Comparison of ENCODE assay signal across 34 mouse cellular contexts in genomic region chr7:81867231-81867930, GRCm38 (mm10). TPM values are rescaled to one million over a fixed set of nuclear protein-coding genes. Genes with fewer than 3 reads are reported as not detected.
A peak's percentile ranks its signal among the peaks of the same experiment; 100 is the strongest.
DNase-seq lines count a peak whose midpoint lies in the region; TF ChIP-seq lines count a peak whose summit lies in the region.
"Had no signal": no experiment of that assay in that cellular context is flagged by ENCODE, and none has a peak within 500 bp of the region (broad histone marks: within the 10 kb centered on the region; RNA-seq: fewer than 3 reads in every experiment).

No protein-coding gene starts in this region.

- no peak for TF ChIP-seq CTCF in ES-Bruce4 (IDR thresholded peaks at IDR 0.05; ENCODE audit: low read depth, low read length)
- TF ChIP-seq CTCF in small intestine, adult 2 months (IDR thresholded peaks at IDR 0.05; ENCODE audit: extremely low read depth, insufficient read length, insufficient replicate concordance, low read depth, low read length): no peak

- H3K27ac ChIP-seq in ES-Bruce4 (ENCODE audit: insufficient read depth, low read length): peak overlapping the region; percentile 32
- peak overlapping the region; percentile 22; the same call in 1 of the 2 replicates for H3K27ac ChIP-seq in small intestine, adult 2 months (ENCODE audit: insufficient read depth, low read depth, low read length)
- H3K27ac ChIP-seq: embryonic facial prominence, embryonic 13.5 days; forebrain, embryonic 10.5 days; heart, embryonic 13.5 days; hindbrain, embryonic 15.5 days; limb, embryonic 12.5 days; midbrain, embryonic 13.5 days had no signal

- H3K4me3 ChIP-seq in ES-Bruce4 (ENCODE audit: low read depth, low read length): no peak overlapping the region
- H3K4me3 ChIP-seq in small intestine, adult 2 months (ENCODE audit: low read depth, low read length): no peak overlapping the region
- H3K4me3 ChIP-seq: embryonic facial prominence, embryonic 13.5 days; forebrain, embryonic 10.5 days; heart, embryonic 13.5 days; hindbrain, embryonic 15.5 days; limb, embryonic 12.5 days; midbrain, embryonic 13.5 days had no signal

- peak; percentile 86 for DNase-seq in heart, adult 11 months
- DNase-seq in heart, adult 8-10 months (ENCODE audit: low spot score): no peak
- DNase-seq in ZHBTc4 (ENCODE audit: low read depth, low spot score): peak; percentile 75
- DNase-seq in frontal cortex, postnatal 25 days (ENCODE audit: low spot score in 2 of 2): no peak
- DNase-seq in thymus, postnatal 36 days: no peak

- no peak for TF ChIP-seq POLR2A in ES-Bruce4 (IDR thresholded peaks at IDR 0.05; ENCODE audit: insufficient read depth, low read length)
- no peak for TF ChIP-seq POLR2A in small intestine, adult 2 months (IDR thresholded peaks at IDR 0.05; ENCODE audit: low read depth, low read length)

- 80% methylated on average over 9 of the region's 9 CpGs for WGBS in small intestine, adult 2 months

- H3K36me3 ChIP-seq in ES-Bruce4 (ENCODE audit: control insufficient read depth, insufficient read depth, low read length, poor library complexity, severe bottlenecking): no peaks in the 10 kb centered on the region
- no peaks in the 10 kb centered on the region for H3K36me3 ChIP-seq in small intestine, adult 2 months (ENCODE audit: control insufficient read depth, insufficient read depth, low read length)
- H3K36me3 ChIP-seq: embryonic facial prominence, embryonic 13.5 days; forebrain, embryonic 10.5 days; G1E; hindbrain, embryonic 15.5 days; limb, embryonic 12.5 days; midbrain, embryonic 13.5 days had no signal

- TF ChIP-seq EP300 in ES-Bruce4 (IDR thresholded peaks at IDR 0.05; ENCODE audit: insufficient read depth, low read depth, low read length): peak; percentile 47; the same call in 1 of the 2 replicates

- H3K27me3 ChIP-seq in ES-Bruce4 (ENCODE audit: control insufficient read depth, insufficient read depth, low read length, poor library complexity, severe bottlenecking): no peaks in the 10 kb centered on the region
- H3K27me3 ChIP-seq in small intestine, adult 2 months (ENCODE audit: control insufficient read depth, insufficient read depth, low read length): no peaks in the 10 kb centered on the region
- H3K27me3 ChIP-seq: heart, embryonic 13.5 days; hindbrain, embryonic 15.5 days; limb, embryonic 12.5 days; midbrain, embryonic 13.5 days had no signal

- H3K4me1 ChIP-seq in ES-Bruce4 (ENCODE audit: control insufficient read depth, insufficient read depth, low read length): peaks cover 4% of the 10 kb centered on the region
- peaks cover 7% of the 10 kb centered on the region; the same call in 1 of the 2 replicates for H3K4me1 ChIP-seq in small intestine, adult 2 months (ENCODE audit: control insufficient read depth, insufficient read depth, insufficient read length, low read length)
- H3K4me1 ChIP-seq: hindbrain, embryonic 15.5 days had no signal

- H3K9me3 ChIP-seq in ES-Bruce4 (replicated peaks; ENCODE audit: control insufficient read depth, insufficient read depth, low read length, poor library complexity, severe bottlenecking): no peaks in the 10 kb centered on the region
- H3K9me3 ChIP-seq: embryonic facial prominence, embryonic 13.5 days; forebrain, embryonic 10.5 days; G1E; heart, embryonic 13.5 days; hindbrain, embryonic 15.5 days; limb, embryonic 12.5 days; midbrain, embryonic 13.5 days had no signal

- no peak overlapping the region for H3K9ac ChIP-seq in ES-Bruce4 (ENCODE audit: low read depth, poor library complexity, severe bottlenecking)
- H3K9ac ChIP-seq: embryonic facial prominence, embryonic 13.5 days; forebrain, postnatal 0 days; heart, embryonic 13.5 days; hindbrain, embryonic 15.5 days; limb, embryonic 12.5 days; liver, postnatal 0 days; midbrain, embryonic 13.5 days had no signal

RNA-seq across cellular contexts. Expression of gene Tm6sf1, which starts 8.6 kb away (rescaled TPM):
- 10 to 100 TPM in 1 of 4 experiments, 1 to 10 TPM in 3; 8.0 to 10.9 (median 8.8) TPM for total RNA-seq in heart, adult 8-10 months (2022)
- 9.7 and 10.1 TPM in 2 replicates for polyA plus RNA-seq in ES-Bruce4 (2011; ENCODE audit: insufficient read depth, insufficient read length, low read depth, missing spikeins)
- polyA plus RNA-seq in small intestine, adult 2 months (2012; rRNA removed): 16.3 and 21.2 TPM in 2 replicates
- polyA plus RNA-seq: G1E had no signal

RNA-seq across cellular contexts. Expression of gene Gm10160, which starts 11.8 kb away (rescaled TPM):
- total RNA-seq in heart, adult 8-10 months (2022): not detected
- polyA plus RNA-seq in ES-Bruce4 (2011; ENCODE audit: insufficient read depth, insufficient read length, low read depth, missing spikeins): not detected in 2 replicates
- polyA plus RNA-seq in small intestine, adult 2 months (2012; rRNA removed): not detected in 2 replicates
- total RNA-seq: adrenal gland, adult 18-20 months; adrenal gland, postnatal 4 days; forebrain, postnatal 0 days; G1E; gastrocnemius, postnatal 25 days; heart, adult 18-20 months; heart, postnatal 10 days; hematopoietic stem cell, adult 5-6 weeks; layer of hippocampus, postnatal 10 days; left cerebral cortex, adult 18-20 months; left cerebral cortex, postnatal 14 days; liver, adult 2 months; megakaryocyte-erythroid progenitor cell, adult 5-6 weeks; monocyte, adult 5-6 weeks had no signal
- polyA plus RNA-seq: CD4-positive, CD25-positive, alpha-beta regulatory T cell, adult 4 months; embryonic facial prominence, embryonic 13.5 days; forebrain, embryonic 10.5 days; forebrain, postnatal 0 days; G1E; heart, embryonic 13.5 days; hindbrain, embryonic 15.5 days; inflammation-experienced regulatory T-cells, adult 6 months; limb, embryonic 12.5 days; liver, adult 2 months; liver, postnatal 0 days; lung, postnatal 0 days; midbrain, embryonic 13.5 days; neural tube, embryonic 14.5 days; stomach, embryonic 14.5 days; urinary bladder, adult 2 months had no signal

RNA-seq across cellular contexts. Expression of gene Btbd1, which starts 38.1 kb away (rescaled TPM):
- total RNA-seq in heart, adult 8-10 months (2022): 100 to 1,000 TPM; 134 to 162 (median 154) TPM
- polyA plus RNA-seq in ES-Bruce4 (2011; ENCODE audit: insufficient read depth, insufficient read length, low read depth, missing spikeins): 150 and 152 TPM in 2 replicates
- 12.0 and 18.3 TPM in 2 replicates for polyA plus RNA-seq in small intestine, adult 2 months (2012; rRNA removed)

Comparison
In these comparisons a context has a peak if more than half of its experiments do, and no peak if none do; other contexts are left out.
1. DNase-seq: peak in heart, adult 11 months (single experiment) and ZHBTc4 (single experiment); none in heart, adult 8-10 months (single experiment), frontal cortex, postnatal 25 days (0 of 2) and thymus, postnatal 36 days (0 of 2).